Mouse (Mus musculus): ENCODE measurements around the gene Apbb2. TPM values are rescaled to one million over a fixed set of nuclear protein-coding genes. Genes with fewer than 3 reads are reported as not detected.

The Apbb2 gene
- polyA plus RNA-seq, 1 experiment from 2014 or later, result 115 TPM

DNA sequence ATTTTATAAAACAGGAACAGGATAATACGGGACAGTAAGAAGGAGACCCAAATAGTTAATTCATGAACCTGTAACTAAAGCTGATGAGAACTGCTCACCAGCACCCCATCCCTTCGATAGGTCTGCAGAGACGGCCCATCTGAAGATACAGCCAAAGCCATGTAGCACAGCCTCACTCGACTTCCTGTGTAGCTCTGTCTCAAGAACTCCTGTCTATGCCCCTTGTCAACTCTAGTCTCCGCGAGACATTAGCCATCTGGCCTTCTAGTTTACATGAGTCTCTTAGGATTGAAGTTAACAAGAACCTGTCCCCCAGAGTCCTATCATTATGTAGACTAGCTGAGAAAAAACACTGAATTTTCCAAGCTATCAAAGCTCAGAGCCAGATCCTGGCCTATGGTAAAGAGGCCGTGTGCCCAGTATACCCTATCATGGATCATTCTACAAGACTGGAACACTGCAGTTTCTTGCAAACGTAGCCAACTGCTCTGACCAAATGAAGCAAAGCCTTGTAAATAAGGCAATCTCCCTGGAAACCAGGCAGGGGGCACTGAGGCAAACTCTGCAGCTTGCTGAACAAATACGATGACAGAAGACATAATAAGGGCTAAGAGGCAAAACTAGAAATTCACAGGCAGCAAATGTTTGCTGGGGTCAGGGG, 49.3 kb downstream of the Apbb2 start:
- no peaks in the 10 kb centered on the region for H3K27me3 ChIP-seq (replicated peaks)
- no peaks in the 10 kb centered on the region for H3K36me3 ChIP-seq (replicated peaks)
- no peaks in the 10 kb centered on the region for H3K9me3 ChIP-seq
- no peak overlapping the region for H3K4me3 ChIP-seq
- peaks cover 7% of the 10 kb centered on the region; the same call in 1 of the 2 replicates for H3K4me1 ChIP-seq
- H3K9ac ChIP-seq, result no peak overlapping the region
- no peak overlapping the region for H3K27ac ChIP-seq
- H3K4me2 ChIP-seq, result no peak overlapping the region
- no peak for ATAC-seq (replicated peaks)
- 68% methylated on average over 9 of the region's 9 CpGs for WGBS

DNA sequence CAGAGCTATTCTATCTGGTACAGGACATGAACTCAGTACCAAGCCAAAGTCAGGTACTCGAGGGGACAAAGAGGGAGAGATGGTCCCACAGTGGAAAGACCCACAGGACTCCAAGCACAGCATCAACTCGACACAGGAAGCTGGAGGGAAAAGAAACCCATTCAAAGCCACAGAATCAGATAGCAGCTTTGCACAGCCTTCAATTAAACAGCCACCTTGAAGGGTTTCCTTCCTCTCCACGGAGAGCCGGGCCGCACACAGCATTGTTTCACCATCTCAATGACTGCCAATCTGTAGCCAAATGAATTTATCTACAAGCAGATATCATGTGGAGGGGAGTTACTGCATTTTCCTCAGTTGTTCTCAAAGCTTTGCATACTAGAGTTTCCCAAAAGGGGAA, 50.6 kb downstream of the Apbb2 start:
- H3K4me2 ChIP-seq, result no peak overlapping the region
- no peaks in the 10 kb centered on the region for H3K9me3 ChIP-seq
- H3K27ac ChIP-seq, result no peak overlapping the region
- peaks cover 10% of the 10 kb centered on the region; the same call in 1 of the 2 replicates for H3K4me1 ChIP-seq
- 73% methylated on average over 5 of the region's 5 CpGs for WGBS
- no peaks in the 10 kb centered on the region for H3K36me3 ChIP-seq (replicated peaks)
- H3K9ac ChIP-seq, result no peak overlapping the region
- no peak for ATAC-seq (replicated peaks)
- H3K4me3 ChIP-seq, result no peak overlapping the region
- no peaks in the 10 kb centered on the region for H3K27me3 ChIP-seq (replicated peaks)

DNA sequence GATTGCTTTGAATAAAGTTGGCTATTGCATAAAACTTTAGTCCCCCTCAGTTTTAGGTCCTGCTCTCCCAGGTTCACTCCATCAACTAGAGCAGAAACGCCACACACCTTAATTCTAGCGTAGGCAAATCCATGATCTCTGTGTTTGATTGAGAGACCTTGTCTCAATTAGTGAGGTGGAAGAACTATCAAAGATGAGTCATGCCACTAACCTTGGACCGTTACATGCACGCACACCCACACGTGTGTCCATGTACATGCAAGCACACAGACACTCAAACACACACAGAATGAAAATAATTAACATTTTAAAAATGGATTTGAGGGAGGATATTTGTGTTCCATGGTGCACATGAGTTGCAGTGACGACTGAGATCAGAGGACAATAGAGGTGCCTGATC, 51.2 kb downstream of the Apbb2 start:
- 94% methylated on average over 6 of the region's 6 CpGs for WGBS
- H3K9ac ChIP-seq, result no peak overlapping the region
- H3K27me3 ChIP-seq (replicated peaks), result no peaks in the 10 kb centered on the region
- no peak overlapping the region for H3K4me2 ChIP-seq
- no peak overlapping the region for H3K4me3 ChIP-seq
- H3K4me1 ChIP-seq, result peaks cover 10% of the 10 kb centered on the region; the same call in 1 of the 2 replicates
- no peaks in the 10 kb centered on the region for H3K36me3 ChIP-seq (replicated peaks)
- no peaks in the 10 kb centered on the region for H3K9me3 ChIP-seq
- H3K27ac ChIP-seq, result no peak overlapping the region
- no peak for ATAC-seq (replicated peaks)

DNA sequence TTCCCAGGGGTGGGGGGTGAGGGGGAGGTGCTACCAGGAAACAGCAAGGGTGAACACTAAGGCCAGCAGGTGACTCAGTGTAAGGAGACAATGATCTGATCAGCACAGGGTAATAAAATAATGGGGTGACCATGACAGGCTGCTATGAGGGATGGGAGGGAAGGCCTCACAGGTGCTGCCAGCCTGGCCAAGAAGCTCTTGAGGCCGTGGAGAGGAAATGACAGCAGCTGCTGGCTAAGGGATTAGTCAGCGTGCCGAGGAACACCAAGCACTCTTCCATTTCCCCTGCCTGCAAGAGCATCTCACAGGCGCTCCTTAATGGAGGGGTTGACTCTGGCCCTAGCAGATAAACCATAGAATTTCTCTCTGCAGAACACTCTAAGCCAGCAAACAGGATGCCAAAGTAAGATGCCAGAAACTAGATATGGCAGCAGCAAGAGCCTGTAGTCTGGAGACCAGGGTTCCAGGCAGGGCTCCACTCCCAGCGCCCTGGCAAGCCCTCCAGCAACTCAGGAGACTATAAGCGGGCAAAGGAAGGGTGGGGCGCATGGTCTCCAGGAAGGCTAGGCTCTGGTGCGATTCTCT, 58.9 kb downstream of the Apbb2 start:
- Histone ChIP-seq H3K9me3 (no peaks in the 10 kb centered on the region), H3K4me3 (no peak overlapping the region), H3K27ac (no peak overlapping the region), H3K9ac (no peak overlapping the region), H3K4me1 (peaks cover 10% of the 10 kb centered on the region; the same call in 1 of the 2 replicates), H3K36me3 (replicated peaks) (no peaks in the 10 kb centered on the region), H3K27me3 (replicated peaks) (no peaks in the 10 kb centered on the region), H3K4me2 (no peak overlapping the region)
- 66% methylated on average over 8 of the region's 8 CpGs for WGBS
- 0 out of 2 replicates have a peak, but pooled peaks have one; percentile 43 for ATAC-seq (replicated peaks)

DNA sequence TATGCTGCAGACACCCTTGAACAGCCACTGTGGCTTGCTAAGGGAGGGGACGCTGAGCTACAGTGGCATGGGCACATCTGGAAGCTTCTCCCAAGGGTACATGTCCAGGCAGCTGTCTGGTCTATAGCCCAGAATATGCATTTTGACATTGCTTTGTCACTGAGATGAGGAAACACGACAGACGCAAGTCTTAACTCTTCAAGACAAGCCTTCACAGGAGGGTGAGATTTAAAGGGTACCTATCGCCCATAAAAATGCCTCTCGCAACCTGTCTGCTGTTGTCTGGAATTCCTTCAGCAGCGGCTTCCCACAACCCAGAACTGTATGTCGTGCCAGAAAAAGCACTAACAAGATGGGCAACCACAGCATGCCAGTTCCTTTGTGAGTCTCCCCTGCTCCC, 60.5 kb downstream of the Apbb2 start:
- Histone ChIP-seq H3K9ac (no peak overlapping the region), H3K4me2 (no peak overlapping the region), H3K27me3 (replicated peaks) (no peaks in the 10 kb centered on the region), H3K27ac (no peak overlapping the region), H3K36me3 (replicated peaks) (no peaks in the 10 kb centered on the region), H3K4me1 (peaks cover 11% of the 10 kb centered on the region; the same call in 1 of the 2 replicates), H3K4me3 (no peak overlapping the region), H3K9me3 (no peaks in the 10 kb centered on the region)
- no peak for ATAC-seq (replicated peaks)
- 95% methylated on average over 7 of the region's 7 CpGs for WGBS

DNA sequence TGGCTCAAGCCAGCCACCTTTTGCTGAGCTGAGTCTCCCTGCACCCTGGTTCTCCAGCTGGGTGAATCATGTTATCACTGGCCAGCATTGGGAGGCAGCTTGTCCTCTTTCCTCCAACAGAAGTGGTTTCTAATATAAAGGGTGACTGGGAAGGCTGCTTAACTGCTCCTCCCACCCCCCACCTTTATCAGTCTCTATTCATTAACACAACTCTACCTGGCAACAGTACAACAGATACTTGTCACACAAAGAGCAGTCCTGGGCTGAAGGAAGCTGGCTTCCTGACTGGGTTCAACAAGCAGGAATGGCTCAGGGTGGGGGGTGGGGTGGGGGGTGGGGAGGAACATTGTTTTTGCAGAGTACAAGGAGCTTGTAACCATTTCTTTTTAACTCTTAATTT, 64.7 kb downstream of the Apbb2 start:
- no peaks in the 10 kb centered on the region for H3K27me3 ChIP-seq (replicated peaks)
- H3K9me3 ChIP-seq, result no peaks in the 10 kb centered on the region
- no peak overlapping the region for H3K4me2 ChIP-seq
- ATAC-seq (replicated peaks), result no peak
- H3K9ac ChIP-seq, result no peak overlapping the region
- 0 out of 2 replicates have a peak, but pooled peaks cover 3% of the 10 kb centered on the region for H3K4me1 ChIP-seq
- H3K4me3 ChIP-seq, result no peak overlapping the region
- H3K27ac ChIP-seq, result no peak overlapping the region
- H3K36me3 ChIP-seq (replicated peaks), result no peaks in the 10 kb centered on the region

DNA sequence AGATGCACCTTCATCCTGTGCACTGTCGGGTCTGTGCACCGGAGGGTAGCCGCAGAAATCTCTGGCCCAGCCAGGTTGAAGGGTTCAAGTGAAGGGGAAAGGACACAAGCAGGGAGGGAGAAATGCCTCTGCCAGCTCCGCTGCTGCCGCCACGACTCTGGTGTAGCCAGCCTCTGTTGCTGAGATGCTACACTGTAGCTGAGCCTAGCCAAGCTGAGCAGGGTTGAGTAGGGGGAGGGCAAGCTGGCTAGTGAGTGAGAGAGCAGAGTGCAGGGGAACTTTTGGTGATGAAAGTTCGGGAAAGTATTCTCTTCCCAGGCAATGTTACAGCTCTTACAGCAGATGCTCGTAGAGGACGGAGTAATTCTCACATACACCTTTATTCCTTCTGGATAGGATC, 66.3 kb downstream of the Apbb2 start:
- ATAC-seq (replicated peaks), result no peak
- Histone ChIP-seq H3K4me3 (no peak overlapping the region), H3K4me1 (0 out of 2 replicates have a peak, but pooled peaks cover 3% of the 10 kb centered on the region), H3K9me3 (no peaks in the 10 kb centered on the region), H3K4me2 (no peak overlapping the region), H3K9ac (no peak overlapping the region), H3K27me3 (replicated peaks) (no peaks in the 10 kb centered on the region), H3K27ac (no peak overlapping the region), H3K36me3 (replicated peaks) (no peaks in the 10 kb centered on the region)
- 76% methylated on average over 9 of the region's 9 CpGs for WGBS

DNA sequence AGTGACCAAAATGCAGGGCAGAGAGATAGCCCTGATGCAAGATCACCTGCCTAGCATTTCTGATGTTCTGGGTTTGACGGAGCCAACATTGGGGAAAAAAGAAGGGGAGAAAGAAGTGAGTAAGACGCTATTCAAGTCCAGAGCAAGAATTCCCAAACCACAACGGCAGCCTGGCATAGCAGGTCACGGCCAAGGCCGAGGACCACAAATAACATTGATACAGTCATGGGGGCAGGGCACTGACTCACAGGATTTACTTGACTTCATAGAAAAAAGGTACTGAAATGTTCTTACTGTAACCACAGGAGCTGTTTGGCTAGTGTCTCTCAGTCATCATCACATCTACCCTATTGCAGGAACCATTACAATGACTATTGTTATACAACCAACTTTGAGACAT, 68.3 kb downstream of the Apbb2 start:
- H3K27ac ChIP-seq, result no peak overlapping the region
- 94% methylated on average over 5 of the region's 5 CpGs for WGBS
- no peak overlapping the region for H3K4me2 ChIP-seq
- H3K36me3 ChIP-seq (replicated peaks), result no peaks in the 10 kb centered on the region
- no peak overlapping the region for H3K9ac ChIP-seq
- H3K4me3 ChIP-seq, result no peak overlapping the region
- peaks cover 16% of the 10 kb centered on the region for H3K4me1 ChIP-seq
- no peak for ATAC-seq (replicated peaks)
- H3K9me3 ChIP-seq, result no peaks in the 10 kb centered on the region
- H3K27me3 ChIP-seq (replicated peaks), result no peaks in the 10 kb centered on the region

DNA sequence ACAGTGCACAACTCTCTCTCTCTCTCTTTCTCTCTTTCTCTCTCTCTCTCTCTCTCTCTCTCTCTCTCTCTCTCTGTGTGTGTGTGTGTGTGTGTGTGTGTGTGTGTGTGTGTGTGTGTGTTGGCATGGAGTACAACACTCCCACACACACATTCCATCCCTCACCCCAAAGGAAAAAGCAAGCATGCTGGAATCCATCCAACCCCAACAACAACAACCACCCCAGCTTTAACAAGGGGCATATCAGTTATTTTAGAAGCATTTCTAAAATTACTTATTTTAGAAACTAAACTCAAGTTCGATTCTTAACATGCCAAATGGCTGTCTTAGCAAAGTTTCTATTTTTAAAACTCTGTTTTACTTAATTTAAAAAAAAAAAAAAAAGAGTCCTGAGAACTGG, 68.9 kb downstream of the Apbb2 start:
- H3K27ac ChIP-seq, result no peak overlapping the region
- H3K36me3 ChIP-seq (replicated peaks), result no peaks in the 10 kb centered on the region
- H3K4me1 ChIP-seq, result peaks cover 18% of the 10 kb centered on the region
- H3K9ac ChIP-seq, result no peak overlapping the region
- ATAC-seq (replicated peaks), result no peak
- no peak overlapping the region for H3K4me3 ChIP-seq
- WGBS, result 84% methylated on average over 1 of the region's 1 CpGs
- H3K9me3 ChIP-seq, result no peaks in the 10 kb centered on the region
- H3K27me3 ChIP-seq (replicated peaks), result no peaks in the 10 kb centered on the region
- H3K4me2 ChIP-seq, result no peak overlapping the region

DNA sequence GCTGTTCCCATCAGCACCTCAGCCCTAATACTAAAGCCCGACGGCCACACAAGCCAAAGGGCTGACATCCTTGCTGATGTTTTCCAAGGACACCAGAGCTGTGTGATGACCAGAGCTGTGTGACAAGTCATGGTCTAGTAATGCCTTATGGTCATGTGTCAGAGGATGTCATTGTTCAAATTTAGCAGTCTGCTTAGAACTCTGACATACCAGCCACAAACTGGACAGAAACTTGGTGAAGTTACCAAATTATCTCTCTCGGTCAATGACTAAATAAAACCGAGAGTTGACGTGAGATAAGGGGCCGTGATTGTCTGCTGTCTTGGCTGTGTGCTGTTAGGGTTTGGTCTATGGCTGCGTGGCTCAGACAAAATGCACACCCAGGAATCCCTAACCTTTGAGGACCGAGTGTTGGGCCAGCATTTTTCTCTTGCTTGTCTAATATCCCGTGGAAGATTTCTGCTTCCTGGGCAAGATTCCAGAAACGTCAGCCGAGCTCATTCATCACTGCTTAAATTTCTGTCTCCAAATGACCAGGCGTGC, 71.5 kb downstream of the Apbb2 start:
- Histone ChIP-seq H3K27me3 (replicated peaks) (no peaks in the 10 kb centered on the region), H3K4me3 (no peak overlapping the region), H3K4me1 (peaks cover 22% of the 10 kb centered on the region), H3K27ac (peak overlapping the region; percentile 48; the same call in 1 of the 2 replicates), H3K4me2 (no peak overlapping the region), H3K9me3 (no peaks in the 10 kb centered on the region), H3K36me3 (replicated peaks) (no peaks in the 10 kb centered on the region), H3K9ac (no peak overlapping the region)
- WGBS, result 80% methylated on average over 12 of the region's 12 CpGs
- no peak for ATAC-seq (replicated peaks)

DNA sequence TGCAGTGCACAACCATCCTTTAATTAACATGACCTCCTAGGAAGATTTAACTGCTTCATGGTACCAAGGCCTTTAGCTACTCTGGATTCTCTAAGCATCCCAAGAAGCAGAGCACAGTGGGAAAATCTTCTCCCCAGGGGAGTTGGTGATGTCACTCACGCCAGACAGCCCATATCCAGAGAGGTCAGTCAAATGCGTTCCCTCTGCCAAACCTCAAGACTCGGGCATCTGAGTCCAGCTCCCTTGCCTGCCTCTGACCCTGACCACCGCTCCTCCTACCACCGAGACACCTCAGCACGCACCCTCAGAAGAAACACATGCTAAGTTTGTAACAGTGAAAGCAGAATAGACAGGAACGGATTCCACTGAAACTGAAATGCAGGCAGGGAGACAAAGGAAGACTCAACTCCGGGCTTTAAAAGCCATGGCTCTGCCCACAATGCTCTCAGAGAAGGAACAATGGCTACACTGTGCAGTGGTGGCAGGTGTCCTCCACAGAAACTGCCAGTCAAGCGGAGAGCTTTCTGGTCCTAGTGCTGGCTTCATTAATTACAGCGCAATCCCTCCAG, 72.9 kb downstream of the Apbb2 start:
- Histone ChIP-seq H3K36me3 (replicated peaks) (no peaks in the 10 kb centered on the region), H3K4me3 (no peak overlapping the region), H3K27ac (peak overlapping the region; percentile 69), H3K27me3 (replicated peaks) (no peaks in the 10 kb centered on the region), H3K4me1 (peaks cover 22% of the 10 kb centered on the region), H3K9me3 (no peaks in the 10 kb centered on the region), H3K4me2 (peak overlapping the region; percentile 10; the same call in 1 of the 2 replicates), H3K9ac (no peak overlapping the region)
- WGBS, result 7% methylated on average over 10 of the region's 10 CpGs
- peak; percentile 74 for ATAC-seq (replicated peaks)

DNA sequence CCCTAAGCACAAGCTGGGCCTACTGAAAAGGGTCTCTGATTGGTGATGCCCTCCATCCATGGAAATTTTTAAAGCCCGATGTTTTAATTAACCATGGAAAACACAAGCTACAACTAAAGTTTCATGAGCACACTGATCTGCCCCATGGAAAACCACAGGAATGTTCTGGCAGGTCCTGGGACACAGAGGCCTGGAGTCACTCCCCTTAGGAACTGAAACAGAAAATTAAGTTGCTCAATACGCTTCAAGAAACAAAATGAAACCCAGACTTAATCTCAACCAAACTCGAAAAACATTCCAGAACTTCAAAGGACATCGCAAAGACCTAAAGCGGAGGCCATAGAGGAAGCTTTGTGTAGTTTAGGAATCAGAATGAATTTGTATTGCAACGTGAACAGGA, 74.8 kb downstream of the Apbb2 start:
- Histone ChIP-seq H3K4me1 (peaks cover 26% of the 10 kb centered on the region), H3K4me2 (no peak overlapping the region), H3K27me3 (replicated peaks) (no peaks in the 10 kb centered on the region), H3K4me3 (no peak overlapping the region), H3K36me3 (replicated peaks) (no peaks in the 10 kb centered on the region), H3K27ac (no peak overlapping the region), H3K9me3 (no peaks in the 10 kb centered on the region), H3K9ac (no peak overlapping the region)
- no peak for ATAC-seq (replicated peaks)
- 50% methylated on average over 6 of the region's 6 CpGs for WGBS

All from midbrain, embryonic 15.5 days (tissue).